In genomic region chr14:62003797-62004196, GRCm38 (mm10) we compare ENCODE assay signal across 14 mouse cellular contexts.
DNase-seq lines count a peak whose midpoint lies in the region; ATAC-seq and TF ChIP-seq lines count a peak whose summit lies in the region.
"Had no signal": no experiment of that assay in that cellular context is flagged by ENCODE, and none has a peak within 500 bp of the region (broad histone marks: within the 10 kb centered on the region; RNA-seq: fewer than 3 reads in every experiment).

No protein-coding gene starts in this region.

- no peak overlapping the region for H3K4me2 ChIP-seq in hindbrain, postnatal 0 days (ENCODE audit: low read depth, low read length)
- H3K4me2 ChIP-seq in neural tube, embryonic 13.5 days: no peak overlapping the region
- H3K4me2 ChIP-seq in forebrain, embryonic 14.5 days (ENCODE audit: low read length): no peak overlapping the region

- H3K9ac ChIP-seq in hindbrain, postnatal 0 days (replicated peaks; ENCODE audit: low read length): no peak overlapping the region
- H3K9ac ChIP-seq in neural tube, embryonic 13.5 days: no peak overlapping the region
- no peak overlapping the region for H3K9ac ChIP-seq in forebrain, embryonic 14.5 days (ENCODE audit: low read length)

- H3K9me3 ChIP-seq in hindbrain, embryonic 10.5 days: no peaks in the 10 kb centered on the region
- no peaks in the 10 kb centered on the region for H3K9me3 ChIP-seq in hindbrain, postnatal 0 days (ENCODE audit: low read length)
- H3K9me3 ChIP-seq in neural tube, embryonic 13.5 days: no peaks in the 10 kb centered on the region
- no peaks in the 10 kb centered on the region for H3K9me3 ChIP-seq in forebrain, embryonic 14.5 days (replicated peaks; ENCODE audit: control insufficient read depth, low read length)
- H3K9me3 ChIP-seq: heart, embryonic 10.5 days had no signal

- peaks cover 30% of the 10 kb centered on the region for H3K4me1 ChIP-seq in hindbrain, embryonic 10.5 days (replicated peaks)
- peaks cover 8% of the 10 kb centered on the region for H3K4me1 ChIP-seq in hindbrain, postnatal 0 days (ENCODE audit: insufficient read depth, low read length)
- peaks cover 25% of the 10 kb centered on the region for H3K4me1 ChIP-seq in neural tube, embryonic 13.5 days (replicated peaks)
- H3K4me1 ChIP-seq in forebrain, embryonic 14.5 days (ENCODE audit: control insufficient read depth, insufficient read depth, low read length): peaks cover 21% of the 10 kb centered on the region

- no peak for TF ChIP-seq CTCF in hindbrain, postnatal 0 days (IDR thresholded peaks at IDR 0.05; ENCODE audit: low read depth)

- no peak overlapping the region for H3K4me3 ChIP-seq in hindbrain, embryonic 10.5 days
- H3K4me3 ChIP-seq in hindbrain, postnatal 0 days (ENCODE audit: low read length): no peak overlapping the region
- no peak overlapping the region for H3K4me3 ChIP-seq in neural tube, embryonic 13.5 days
- H3K4me3 ChIP-seq in forebrain, embryonic 14.5 days (ENCODE audit: low read depth, low read length): no peak overlapping the region
- H3K4me3 ChIP-seq: heart, embryonic 10.5 days; left cerebral cortex, adult 2 months had no signal

- 91% methylated on average over 2 of the region's 2 CpGs for WGBS in hindbrain, embryonic 10.5 days
- 79% methylated on average over 2 of the region's 2 CpGs for WGBS in hindbrain, postnatal 0 days
- 97% methylated on average over 2 of the region's 2 CpGs for WGBS in neural tube, embryonic 13.5 days
- WGBS in forebrain, embryonic 14.5 days: 69% methylated on average over 2 of the region's 2 CpGs

- no peaks in the 10 kb centered on the region for H3K36me3 ChIP-seq in hindbrain, embryonic 10.5 days
- no peaks in the 10 kb centered on the region for H3K36me3 ChIP-seq in hindbrain, postnatal 0 days (ENCODE audit: insufficient read depth, low read length)
- H3K36me3 ChIP-seq in neural tube, embryonic 13.5 days: no peaks in the 10 kb centered on the region
- no peaks in the 10 kb centered on the region for H3K36me3 ChIP-seq in forebrain, embryonic 14.5 days (ENCODE audit: control insufficient read depth, insufficient read depth, low read length)
- H3K36me3 ChIP-seq: heart, embryonic 10.5 days had no signal

- no peaks in the 10 kb centered on the region for H3K27me3 ChIP-seq in hindbrain, embryonic 10.5 days (ENCODE audit: insufficient read depth, poor library complexity, severe bottlenecking)
- H3K27me3 ChIP-seq in hindbrain, postnatal 0 days (ENCODE audit: insufficient read depth, low read length): no peaks in the 10 kb centered on the region
- H3K27me3 ChIP-seq in neural tube, embryonic 13.5 days: no peaks in the 10 kb centered on the region
- H3K27me3 ChIP-seq in forebrain, embryonic 14.5 days (replicated peaks; ENCODE audit: control insufficient read depth, insufficient read depth, low read length): no peaks in the 10 kb centered on the region

- no peak for DNase-seq in hindbrain, embryonic 10.5 days (ENCODE audit: low spot score)
- no peak for DNase-seq in hindbrain, postnatal 0 days (ENCODE audit: low spot score)
- DNase-seq in neural tube, embryonic 10.5 days (ENCODE audit: extremely low spot score, low spot score): no peak
- DNase-seq in forebrain, embryonic 14.5 days (ENCODE audit: low spot score): no peak
- DNase-seq in thymus, postnatal 14 days: no peak
- DNase-seq in cerebellum, postnatal 4 days (ENCODE audit: low spot score in 2 of 2): no peak
- DNase-seq: cerebellum, adult 8-10 months; spleen, adult 18-20 months had no signal

- H3K27ac ChIP-seq in hindbrain, embryonic 10.5 days: peak overlapping the region; percentile 66; the same call in 1 of the 2 replicates
- H3K27ac ChIP-seq in hindbrain, postnatal 0 days: no peak overlapping the region
- H3K27ac ChIP-seq in neural tube, embryonic 13.5 days (replicated peaks): 0 out of 2 replicates have a peak overlapping the region, but pooled peaks have one; percentile 19
- H3K27ac ChIP-seq in forebrain, embryonic 14.5 days (ENCODE audit: low read depth, low read length): peak overlapping the region; percentile 62; the same call in 1 of the 2 replicates
- H3K27ac ChIP-seq: heart, embryonic 10.5 days; left cerebral cortex, adult 2 months; macrophage had no signal

- no peak for ATAC-seq in hindbrain, postnatal 0 days
- ATAC-seq in neural tube, embryonic 13.5 days (ENCODE audit: low read depth): no peak
- ATAC-seq in forebrain, embryonic 14.5 days: no peak
- ATAC-seq: CD4-positive, CD25-positive, alpha-beta regulatory T cell, adult 4 months; intestine, postnatal 0 days had no signal
